Mouse (Mus musculus) CH12.LX (cell line): ENCODE data around the gene Adgrl3.

ENCODE experiments used
- CTCF ChIP-seq, 2 experiments: IDR thresholded peaks in 1 of 2; conservative IDR thresholded peaks in 1 of 2; 2 replicates each; pipeline ENCODE4 v1.5.1; 2011 to 2012; ENCODE audit warnings: low read depth in 2 of 2, low read length in 2 of 2, improper control_type of control experiment in 1 of 2, inconsistent platforms in 1 of 2, mild to moderate bottlenecking in 1 of 2, moderate library complexity in 1 of 2
- HCFC1 ChIP-seq: IDR thresholded peaks from 2 replicates; pipeline ENCODE4 v1.6.1; 2012; ENCODE audit warnings: low read depth, mild to moderate bottlenecking, inconsistent platforms, low read length, improper control_type of control experiment
- MAX ChIP-seq: IDR thresholded peaks from 2 replicates; pipeline ENCODE4 v1.6.1; 2011; ENCODE audit warnings: low read length, improper control_type of control experiment
- POLR2A ChIP-seq: IDR thresholded peaks from 2 replicates; pipeline ENCODE4 v1.6.1; 2011; ENCODE audit warnings: low read depth, mild to moderate bottlenecking, improper control_type of control experiment, low read length
- RCOR1 ChIP-seq: conservative IDR thresholded peaks from 2 replicates; pipeline ENCODE4 v1.6.1; 2012; ENCODE audit warnings: low read depth, mild to moderate bottlenecking, inconsistent platforms, low read length, improper control_type of control experiment
- TBP ChIP-seq: conservative IDR thresholded peaks from 2 replicates; pipeline ENCODE4 v1.6.1; 2011; ENCODE audit warnings: low read depth, low read length, improper control_type of control experiment
- TCF12 ChIP-seq: IDR thresholded peaks from 2 replicates; pipeline ENCODE4 v1.6.1; 2014; ENCODE audit warnings: low read depth, mild to moderate bottlenecking, inconsistent platforms, low read length, improper control_type of control experiment
- UBTF ChIP-seq: IDR thresholded peaks from 2 replicates; pipeline ENCODE4 v1.6.1; 2012; ENCODE audit warnings: low read depth, mild to moderate bottlenecking, inconsistent platforms, low read length, improper control_type of control experiment, moderate library complexity
- ZMIZ1 ChIP-seq: IDR thresholded peaks from 2 replicates; pipeline ENCODE4 v1.6.1; 2012; ENCODE audit warnings: low read depth, mild to moderate bottlenecking, inconsistent platforms, low read length, improper control_type of control experiment

DNA sequence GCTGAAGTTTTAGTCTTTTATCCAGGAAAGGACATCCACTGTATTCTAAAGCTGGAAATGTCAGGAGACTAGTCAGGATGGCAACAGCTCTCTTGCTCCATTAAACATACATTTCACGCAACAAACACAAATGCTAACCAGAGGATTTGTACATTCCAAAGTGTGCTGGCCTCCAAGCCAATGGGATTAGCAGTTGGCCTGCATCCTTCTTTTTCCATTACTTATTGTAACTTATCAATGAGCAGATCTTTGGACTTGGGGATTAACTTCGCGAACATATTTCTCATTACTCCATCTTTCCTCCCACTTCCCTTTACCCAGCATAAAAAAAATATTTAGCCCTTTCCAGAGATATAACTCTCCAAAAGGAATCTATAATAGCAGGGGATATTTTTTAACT is 732.5 kb downstream of the Adgrl3 start:
- TF ChIP-seq CTCF (conservative IDR thresholded peaks at IDR 0.05 in 1 of 2, IDR thresholded peaks at IDR 0.05 in 1 of 2; ENCODE audit: low read depth in 2 of 2, low read length in 2 of 2) = no peak
- no peak for TF ChIP-seq TBP
- no peak for TF ChIP-seq POLR2A
- TF ChIP-seq HCFC1 = no peak
- no peak for TF ChIP-seq MAX
- no peak for TF ChIP-seq TCF12
- TF ChIP-seq UBTF = no peak
- TF ChIP-seq RCOR1 = no peak
- TF ChIP-seq ZMIZ1 = no peak
